Mouse (Mus musculus): ENCODE data around the gene Clip2. TPM values are rescaled to one million over a fixed set of nuclear protein-coding genes. Genes with fewer than 3 reads are reported as not detected.
"Not testable (repeated sequence)": the region's sequence is repeated elsewhere in the genome, so short reads cannot be mapped to it uniquely, and the experiment has no call there.

Gene Clip2
- total RNA-seq, 1 experiment from 2014 or later: 28.0 TPM

DNA sequence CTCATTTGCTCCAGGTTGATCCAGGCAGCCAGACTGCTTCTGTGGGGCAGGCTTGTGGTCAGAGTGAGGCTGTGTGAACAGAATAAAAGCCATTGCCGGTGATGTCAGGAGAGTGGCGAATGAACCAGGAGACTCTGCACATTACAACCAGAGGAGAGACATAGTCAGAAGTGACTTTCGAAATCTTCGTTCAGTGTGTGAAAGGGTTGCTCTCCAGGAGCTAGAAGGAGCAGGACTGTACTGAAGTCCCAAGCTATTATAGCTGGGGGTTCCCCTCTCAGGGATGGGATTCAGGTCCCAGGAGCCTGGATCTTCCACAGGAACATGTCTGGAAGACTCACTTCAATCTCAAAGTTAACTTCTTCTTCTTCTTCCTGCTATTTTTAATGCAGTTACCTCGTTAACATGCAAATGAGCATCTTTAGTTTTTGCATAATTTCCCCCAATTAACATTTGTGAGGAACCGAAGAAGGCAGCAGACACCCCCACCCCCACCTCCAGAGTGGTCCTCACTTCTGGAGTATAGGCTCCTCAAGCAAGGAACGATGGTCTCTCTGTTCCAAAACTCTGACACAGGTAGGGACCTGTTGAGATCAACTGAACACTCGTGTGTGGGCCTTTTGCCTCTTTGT lies 81.6 kb downstream of the Clip2 start:
- ATAC-seq (ENCODE audit: extremely low read depth, insufficient number of reproducible peaks, low FRiP score, poor library complexity, severe bottlenecking): no peak

DNA sequence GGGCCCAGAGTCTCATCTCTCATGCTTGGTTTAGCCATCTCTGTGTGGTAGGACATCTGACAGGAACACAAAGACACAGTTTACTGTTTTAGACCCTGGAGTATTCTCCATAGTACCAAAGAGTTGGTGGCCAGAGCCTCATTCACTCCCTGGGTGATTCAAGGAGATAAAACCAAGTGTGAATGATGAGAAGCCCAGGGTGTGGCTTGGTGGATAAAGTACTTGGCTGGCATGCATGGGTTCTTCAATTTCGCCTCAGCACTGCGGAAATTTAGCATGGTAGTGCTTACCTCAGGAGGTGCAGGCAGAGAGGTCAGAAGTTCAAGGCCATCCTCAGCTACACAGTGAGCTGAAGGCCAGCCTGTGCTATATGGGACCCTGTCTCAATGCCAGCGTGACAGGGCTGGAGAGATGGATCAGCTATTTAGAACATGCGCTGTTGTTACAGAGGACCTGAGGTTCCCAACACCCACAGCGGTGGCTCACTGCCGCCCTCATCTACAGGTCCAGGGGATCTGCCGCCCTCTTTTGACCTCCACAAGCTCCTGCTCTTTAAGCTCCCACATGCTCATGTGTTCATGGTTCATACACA lies 82.6 kb downstream of the Clip2 start:
- ATAC-seq (ENCODE audit: extremely low read depth, insufficient number of reproducible peaks, low FRiP score, poor library complexity, severe bottlenecking): no peak

DNA sequence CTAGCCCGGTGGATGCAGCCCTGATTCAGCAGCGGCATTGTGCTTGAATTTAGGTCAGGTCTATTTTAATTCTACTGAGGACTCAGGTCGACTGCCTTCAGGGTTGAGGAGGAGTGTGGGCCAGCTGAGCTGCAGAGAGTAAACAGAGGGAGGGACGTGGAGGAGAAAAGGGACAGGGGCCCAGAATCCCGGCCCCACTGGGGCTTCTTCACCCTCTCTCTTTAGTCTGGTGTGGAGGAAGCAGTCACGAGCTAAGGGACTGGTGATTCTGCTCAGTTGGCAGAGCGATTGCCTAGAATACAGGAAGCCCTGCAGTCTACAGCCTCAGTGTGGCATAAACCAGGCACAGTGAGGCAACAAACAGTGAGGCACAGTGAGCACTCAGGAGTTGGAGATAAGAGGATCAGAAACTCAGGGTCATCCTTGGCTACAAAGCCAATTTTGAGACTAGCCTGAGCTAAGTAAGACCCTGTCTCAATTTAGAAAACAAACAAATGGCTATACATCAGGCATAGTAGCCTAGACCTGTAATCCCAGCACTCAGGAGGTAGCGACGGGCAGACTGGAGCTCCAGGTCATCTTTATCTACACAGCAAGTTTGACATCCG lies 84.0 kb downstream of the Clip2 start:
- no peak for ATAC-seq (ENCODE audit: extremely low read depth, insufficient number of reproducible peaks, low FRiP score, poor library complexity, severe bottlenecking)

DNA sequence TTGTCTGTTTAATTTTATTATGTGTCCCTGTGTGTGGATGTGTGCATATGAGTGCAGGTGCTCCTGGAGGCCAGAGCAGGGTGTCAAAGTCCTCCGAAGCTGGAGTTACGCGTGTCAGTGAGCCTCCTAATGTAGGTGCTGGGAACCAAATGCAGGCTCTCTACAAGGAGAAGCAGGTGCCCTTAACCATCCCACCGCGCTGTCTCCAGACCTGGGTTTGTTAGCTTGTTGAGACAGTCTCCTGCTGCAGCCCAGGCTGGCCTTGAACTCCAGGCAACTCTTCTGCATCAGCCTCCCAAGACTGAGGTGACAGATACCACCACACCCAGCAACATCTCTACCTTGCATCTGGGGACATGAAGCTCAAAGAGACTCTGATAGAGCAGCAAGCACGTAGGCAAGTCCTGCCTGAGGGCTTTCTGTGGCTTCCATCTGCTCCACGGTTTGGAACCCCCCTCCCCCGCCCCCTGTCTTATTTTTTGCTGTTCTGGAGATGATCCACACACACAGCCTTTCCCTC lies 85.1 kb downstream of the Clip2 start:
- ATAC-seq (ENCODE audit: extremely low read depth, insufficient number of reproducible peaks, low FRiP score, poor library complexity, severe bottlenecking): no peak

DNA sequence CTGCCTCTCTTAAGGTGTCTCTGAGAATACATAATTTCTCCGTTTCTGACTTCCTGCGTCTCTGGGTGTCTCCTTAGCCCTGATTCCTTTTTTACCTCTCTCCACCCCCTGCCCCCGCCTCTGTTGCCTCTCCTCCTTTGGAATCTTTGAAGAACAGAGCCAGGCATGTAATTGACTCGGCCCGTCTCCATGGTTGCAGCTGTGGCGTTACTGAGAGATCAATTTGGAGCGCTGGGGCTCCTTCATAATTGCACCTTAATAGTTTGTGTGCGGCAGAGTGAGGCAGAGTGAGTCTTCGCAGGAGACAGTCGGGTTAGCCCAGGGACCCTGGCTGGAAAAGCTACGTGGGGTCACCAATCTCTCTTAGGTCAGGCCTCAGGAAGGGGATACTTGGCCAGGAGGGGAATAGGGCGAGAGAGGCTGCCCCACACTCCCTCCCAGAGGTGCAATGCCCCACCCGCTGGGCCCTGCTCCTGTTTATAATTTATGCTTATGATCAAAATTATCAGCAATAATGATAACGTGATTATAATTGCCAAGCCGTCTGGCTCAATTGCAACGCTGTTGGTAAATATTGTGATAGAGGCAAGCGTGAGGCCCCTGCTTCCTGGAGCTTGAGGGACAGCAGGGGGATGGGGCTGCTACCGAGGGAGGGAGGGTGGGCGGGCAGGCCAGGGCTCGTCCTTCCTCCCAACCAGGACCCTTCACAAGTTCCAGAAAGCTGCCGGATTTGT lies 85.8 kb downstream of the Clip2 start:
- no peak for ATAC-seq (ENCODE audit: extremely low read depth, insufficient number of reproducible peaks, low FRiP score, poor library complexity, severe bottlenecking)

DNA sequence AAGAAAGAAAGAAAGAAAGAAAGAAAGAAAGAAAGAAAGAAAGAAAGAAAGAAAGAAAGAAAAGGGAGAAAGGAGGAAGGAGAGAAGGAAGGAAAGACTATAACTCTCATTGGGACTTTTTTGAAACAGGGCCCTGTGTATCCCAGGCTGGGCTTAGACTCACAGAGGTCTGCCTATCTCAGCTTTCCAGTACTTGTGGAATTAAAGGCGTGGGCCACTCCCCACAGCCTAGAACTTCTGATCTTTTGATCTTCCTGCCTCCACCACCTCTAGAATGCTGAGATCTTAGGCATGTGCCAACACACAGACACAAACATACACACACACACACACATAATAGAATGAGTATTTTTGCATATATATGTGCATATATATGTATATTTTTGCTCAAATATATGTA lies 87.0 kb downstream of the Clip2 start:
- no peak for ATAC-seq (ENCODE audit: extremely low read depth, insufficient number of reproducible peaks, low FRiP score, poor library complexity, severe bottlenecking)

DNA sequence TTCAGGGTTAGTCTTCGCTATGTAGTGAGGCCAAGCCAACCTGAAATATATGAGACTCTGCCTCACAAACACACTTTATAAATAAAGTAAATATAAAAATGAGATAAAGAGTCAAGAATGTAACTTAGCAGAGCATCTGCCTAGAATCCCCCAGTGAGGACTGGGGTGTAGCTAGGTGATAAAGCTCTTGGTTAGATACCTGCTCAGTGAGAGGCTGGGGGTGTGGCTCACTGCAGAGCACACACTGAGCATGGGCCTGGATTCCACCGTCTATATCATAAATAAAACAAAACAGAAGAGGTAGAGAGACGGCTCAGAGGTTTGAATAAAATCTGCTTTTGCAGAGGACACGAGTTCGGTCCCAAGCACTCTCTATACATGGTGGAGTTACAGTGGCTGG lies 88.0 kb downstream of the Clip2 start:
- ATAC-seq (ENCODE audit: extremely low read depth, insufficient number of reproducible peaks, low FRiP score, poor library complexity, severe bottlenecking): no peak

DNA sequence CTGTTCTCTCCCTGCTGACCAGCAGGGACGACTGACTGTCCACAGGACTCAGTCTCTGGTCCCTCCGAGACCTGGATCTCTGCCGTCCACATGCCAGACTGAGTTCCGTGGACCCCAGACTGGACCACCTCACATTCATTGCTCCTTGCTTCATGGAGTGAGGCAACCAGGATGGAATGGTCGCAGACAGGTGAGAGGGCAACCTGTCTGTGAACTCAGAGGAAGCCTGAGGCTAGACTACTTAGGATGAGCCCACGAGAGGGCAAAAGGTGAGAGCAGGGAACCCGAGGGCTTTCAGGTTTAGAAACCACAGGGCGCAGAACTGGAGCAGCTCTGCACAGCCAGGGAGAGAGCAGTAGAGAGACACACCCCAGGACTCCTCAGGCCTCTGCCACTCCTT lies 89.5 kb downstream of the Clip2 start:
- ATAC-seq (ENCODE audit: extremely low read depth, insufficient number of reproducible peaks, low FRiP score, poor library complexity, severe bottlenecking): no peak

DNA sequence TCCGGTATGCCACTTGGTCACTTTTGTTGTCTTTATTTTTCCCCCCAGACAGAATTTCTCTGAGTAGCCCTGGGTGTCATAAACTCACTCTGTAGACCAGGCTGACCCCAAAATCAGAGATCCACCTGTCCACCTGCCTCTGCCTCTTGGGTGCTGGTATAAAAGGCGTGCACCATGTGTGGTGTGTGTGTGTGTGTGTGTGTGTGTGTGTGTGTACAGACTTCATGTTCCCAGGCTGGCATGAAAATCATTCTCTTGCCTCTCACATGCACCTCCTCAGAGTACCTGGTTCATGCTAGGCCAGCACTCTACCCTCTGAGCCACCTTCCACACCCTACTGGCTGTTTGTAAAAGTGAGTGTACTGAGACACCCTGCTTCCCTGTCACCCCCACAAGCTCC lies 89.9 kb downstream of the Clip2 start:
- no peak for ATAC-seq (ENCODE audit: extremely low read depth, insufficient number of reproducible peaks, low FRiP score, poor library complexity, severe bottlenecking)

DNA sequence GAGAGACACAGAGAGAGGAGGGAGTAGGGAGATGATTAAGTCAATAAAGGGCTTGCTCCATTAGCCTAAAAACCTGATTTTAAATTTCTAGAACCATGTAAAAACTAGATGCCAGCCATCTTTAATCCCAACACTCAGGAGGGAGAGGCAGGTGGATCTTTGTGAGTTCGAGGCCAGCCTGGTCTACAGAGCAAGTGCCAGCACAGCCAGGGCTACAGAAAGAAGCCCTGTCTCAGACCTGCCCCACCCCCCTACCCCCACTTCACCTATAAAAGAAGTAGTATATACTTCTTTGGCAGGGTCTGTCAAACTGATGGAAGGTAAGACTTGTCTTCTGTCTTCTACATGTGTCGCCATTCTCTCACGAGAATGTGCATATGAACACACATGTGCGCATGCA lies 91.7 kb downstream of the Clip2 start:
- no peak for ATAC-seq (ENCODE audit: extremely low read depth, insufficient number of reproducible peaks, low FRiP score, poor library complexity, severe bottlenecking)

DNA sequence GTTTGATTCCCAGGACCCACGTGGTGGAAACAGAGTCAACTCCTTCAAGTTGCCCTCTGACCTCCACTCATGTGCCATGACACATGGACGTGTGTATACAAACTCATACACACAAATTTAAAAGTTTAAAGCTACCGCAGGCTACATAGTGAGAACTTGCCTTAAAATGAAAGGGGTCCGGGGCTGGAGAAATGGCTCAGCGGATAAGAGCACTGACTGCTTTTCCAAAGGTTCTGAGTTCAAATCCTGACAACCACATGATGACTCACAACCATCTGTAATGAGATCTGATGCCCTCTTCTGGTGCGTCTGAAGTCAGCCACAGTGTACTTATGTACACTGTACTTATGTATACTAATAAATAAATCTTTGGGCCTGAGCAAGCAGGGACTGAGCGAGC lies 93.1 kb downstream of the Clip2 start:
- ATAC-seq (ENCODE audit: extremely low read depth, insufficient number of reproducible peaks, low FRiP score, poor library complexity, severe bottlenecking): no peak

DNA sequence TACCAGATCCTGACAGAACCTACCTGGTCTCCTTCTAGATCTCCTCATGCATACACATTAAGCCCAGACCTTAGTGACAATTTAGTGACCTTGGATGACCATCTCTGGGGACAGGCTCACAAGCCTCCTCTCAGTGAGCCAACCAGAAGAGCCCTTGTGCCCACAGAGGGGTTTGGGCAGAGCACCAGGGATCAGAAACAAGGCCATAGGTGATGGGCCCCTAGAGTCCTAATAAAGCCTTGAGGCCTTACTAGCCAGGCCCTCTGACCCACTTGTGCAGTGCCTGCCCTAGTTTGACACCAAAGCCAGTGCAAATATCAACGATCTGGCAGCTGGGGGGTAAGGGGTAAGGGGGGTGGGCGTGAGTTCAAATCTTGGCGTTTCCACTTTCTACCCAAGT lies 93.8 kb downstream of the Clip2 start:
- no peak for ATAC-seq (ENCODE audit: extremely low read depth, insufficient number of reproducible peaks, low FRiP score, poor library complexity, severe bottlenecking)

DNA sequence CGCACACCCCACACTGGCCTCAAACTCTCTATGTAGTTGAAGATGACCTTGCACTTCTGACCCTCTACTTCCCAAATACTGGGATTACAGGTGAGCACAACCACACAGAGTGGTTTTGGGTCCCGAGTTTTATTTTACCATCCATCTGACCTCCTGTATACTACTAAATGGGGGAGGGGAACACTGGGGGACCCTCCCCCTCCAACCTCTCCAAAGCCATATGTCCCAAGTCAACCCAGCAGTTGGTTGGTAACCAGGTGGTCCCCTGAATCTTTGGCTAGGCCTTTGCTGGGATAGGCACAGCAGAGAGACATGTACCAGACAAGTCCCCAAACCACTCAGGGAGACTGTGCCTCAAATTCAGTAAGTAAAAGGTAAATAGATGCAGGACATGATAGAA lies 94.9 kb downstream of the Clip2 start:
- no peak for ATAC-seq (ENCODE audit: extremely low read depth, insufficient number of reproducible peaks, low FRiP score, poor library complexity, severe bottlenecking)

DNA sequence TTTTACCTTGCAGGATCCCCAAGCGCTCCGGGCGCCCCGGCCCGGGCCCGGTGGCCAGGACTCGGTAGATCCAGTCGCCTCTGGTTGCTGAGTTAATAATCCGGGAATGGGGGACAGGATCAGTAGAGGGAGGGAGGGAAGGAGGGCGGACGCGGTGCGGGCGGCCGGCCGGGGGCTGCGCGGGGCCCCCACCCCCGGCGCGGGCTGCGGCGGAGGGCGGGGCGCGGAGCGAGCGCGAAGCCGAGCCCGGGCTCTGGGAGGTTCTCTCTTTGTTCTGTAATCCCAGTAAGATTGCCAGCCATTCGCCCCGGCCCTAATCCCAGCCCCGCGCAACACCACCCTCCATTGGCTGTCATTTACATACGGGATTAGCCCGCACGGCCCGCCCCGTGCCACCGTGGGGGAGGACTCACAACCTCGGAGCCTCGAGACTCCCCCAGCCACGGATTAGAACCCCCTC lies 95.7 kb downstream of the Clip2 start, which contains the start of gene Gtf2ird1:
Gene Gtf2ird1, minus strand, starts transcription at position 214 of the 460 bp plus-strand sequence.
- ATAC-seq (ENCODE audit: extremely low read depth, insufficient number of reproducible peaks, low FRiP score, poor library complexity, severe bottlenecking): no peak

DNA sequence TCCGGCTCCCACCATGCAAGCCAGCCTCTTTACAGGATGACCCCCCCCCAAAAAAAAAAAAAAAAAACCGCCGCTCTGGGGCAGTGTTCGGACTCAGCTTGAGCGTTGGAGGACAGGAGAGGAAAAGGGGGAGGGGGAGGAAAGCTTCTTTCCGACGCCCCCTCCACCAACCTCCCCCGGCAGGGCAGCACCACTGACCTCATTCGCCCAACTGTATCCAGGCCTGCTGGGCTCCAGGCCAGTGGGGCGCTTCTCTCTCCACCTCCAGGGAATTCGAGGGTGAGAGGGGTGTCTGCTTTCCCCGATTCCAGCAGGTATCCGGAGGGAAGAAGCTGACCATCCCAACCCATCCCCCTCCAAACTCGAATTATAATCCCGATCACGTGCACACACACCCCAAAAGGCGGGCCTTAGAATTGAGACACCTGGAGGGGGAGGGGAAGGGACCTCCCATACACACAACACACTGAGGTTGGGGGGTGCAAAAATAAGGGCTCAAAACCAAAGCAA lies 96.3 kb downstream of the Clip2 start:
- no peak for ATAC-seq (ENCODE audit: extremely low read depth, insufficient number of reproducible peaks, low FRiP score, poor library complexity, severe bottlenecking)

DNA sequence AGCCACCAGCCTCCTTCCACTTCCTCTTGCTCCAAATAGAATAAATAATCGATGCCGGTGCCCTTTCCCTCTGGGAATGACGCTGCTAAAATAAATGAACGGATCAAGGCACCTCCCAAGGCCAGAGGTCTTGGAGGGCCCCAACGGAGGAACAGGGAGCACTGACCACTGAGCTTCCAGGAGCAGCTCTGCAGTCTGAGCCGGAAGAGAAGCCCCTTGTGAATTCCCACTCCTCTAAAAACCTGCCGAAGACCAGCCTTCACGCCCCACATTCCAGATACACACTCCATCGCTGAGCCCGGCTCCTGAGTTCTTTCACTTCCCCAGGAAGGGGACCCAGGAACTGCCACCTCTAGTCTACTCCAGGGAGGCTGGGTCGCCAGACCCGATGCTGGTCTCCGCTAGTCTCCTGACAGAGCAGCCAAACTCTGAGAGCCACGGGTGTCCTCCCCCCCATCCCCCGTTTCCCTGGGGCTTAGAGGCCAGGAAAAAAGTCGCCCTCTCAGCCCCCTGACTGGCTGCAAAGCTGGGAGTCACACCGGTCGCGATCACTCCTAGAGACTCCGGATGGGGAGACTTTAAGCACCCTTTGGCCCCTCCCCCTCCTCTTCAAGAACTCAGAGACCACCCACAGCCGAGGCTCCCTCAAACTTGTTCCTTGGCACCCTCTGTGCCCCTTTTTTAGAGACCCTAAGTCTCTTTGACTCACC lies 96.9 kb downstream of the Clip2 start:
- ATAC-seq (ENCODE audit: extremely low read depth, insufficient number of reproducible peaks, low FRiP score, poor library complexity, severe bottlenecking): no peak

DNA sequence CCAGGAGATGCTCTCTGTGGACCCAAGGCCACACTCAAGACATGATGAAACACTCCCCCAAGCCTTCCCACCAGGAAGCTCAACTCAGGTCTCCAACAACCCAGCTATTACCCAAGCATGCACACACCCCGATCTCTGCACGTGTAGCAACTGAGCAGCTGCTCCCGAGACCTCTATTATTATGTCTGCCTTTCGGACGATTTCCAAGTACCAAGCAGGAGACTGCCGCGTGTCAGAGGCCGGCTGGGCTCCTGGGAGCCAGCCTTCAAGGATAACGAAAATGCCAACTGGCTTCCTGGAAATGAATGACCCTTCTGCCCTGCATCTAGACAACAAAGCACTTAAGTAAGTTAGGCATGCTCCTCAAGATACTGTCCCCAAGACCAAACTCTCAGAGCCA lies 97.8 kb downstream of the Clip2 start:
- no peak for ATAC-seq (ENCODE audit: extremely low read depth, insufficient number of reproducible peaks, low FRiP score, poor library complexity, severe bottlenecking)

DNA sequence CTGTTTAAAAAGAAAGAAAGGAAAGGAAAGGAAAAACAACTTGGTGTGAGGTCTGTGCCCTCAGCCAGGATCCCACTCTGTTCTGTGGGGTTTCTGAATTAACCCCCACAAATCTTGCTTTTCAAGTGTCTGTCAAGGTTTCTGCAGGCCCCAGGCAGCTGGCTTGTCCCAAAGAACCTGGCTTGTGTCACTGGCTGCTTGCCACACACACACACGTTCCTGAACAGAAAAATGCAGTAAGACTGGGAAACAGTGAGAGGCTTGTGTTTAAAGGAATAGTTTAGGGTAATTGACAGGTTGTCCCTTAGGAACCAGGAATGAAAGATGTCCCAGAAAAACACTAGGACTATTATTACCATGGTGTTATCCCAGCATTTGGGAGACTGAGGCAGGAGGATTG lies 98.7 kb downstream of the Clip2 start:
- ATAC-seq (ENCODE audit: extremely low read depth, insufficient number of reproducible peaks, low FRiP score, poor library complexity, severe bottlenecking): no peak

DNA sequence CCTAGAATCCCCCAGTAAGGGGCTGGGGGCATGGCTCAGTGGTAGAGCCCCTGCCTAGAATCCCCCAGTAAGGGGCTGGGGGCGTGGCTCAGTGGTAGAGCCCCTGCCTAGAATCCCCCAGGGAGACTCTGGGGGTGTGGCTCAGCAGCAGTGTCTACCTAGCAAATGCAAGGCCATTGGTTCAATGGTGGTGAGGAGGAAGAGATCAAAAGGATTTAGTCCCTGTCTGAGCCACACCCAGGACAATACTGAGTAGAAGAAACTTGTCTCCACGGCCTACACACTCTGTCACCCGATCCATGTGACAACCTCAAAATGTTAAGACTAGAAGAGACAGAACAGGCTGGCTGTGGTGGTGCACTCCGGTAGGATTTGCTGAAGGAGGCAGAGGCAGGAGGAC lies 105.5 kb downstream of the Clip2 start:
- not testable (repeated sequence) for ATAC-seq (ENCODE audit: extremely low read depth, insufficient number of reproducible peaks, low FRiP score, poor library complexity, severe bottlenecking)
